Mouse (Mus musculus) lung, postnatal 0 days (tissue): ENCODE results near the gene Cab39l.

Source experiments
- CTCF ChIP-seq: IDR thresholded peaks from 2 replicates; pipeline ENCODE4 v1.5.1; 2016; ENCODE audit warnings: antibody characterized with exemption, mild to moderate bottlenecking
- EP300 ChIP-seq: IDR thresholded peaks from 2 replicates; pipeline ENCODE4 v1.6.1; 2016; ENCODE audit warnings: antibody characterized with exemption, mild to moderate bottlenecking, control low read depth

DNA sequence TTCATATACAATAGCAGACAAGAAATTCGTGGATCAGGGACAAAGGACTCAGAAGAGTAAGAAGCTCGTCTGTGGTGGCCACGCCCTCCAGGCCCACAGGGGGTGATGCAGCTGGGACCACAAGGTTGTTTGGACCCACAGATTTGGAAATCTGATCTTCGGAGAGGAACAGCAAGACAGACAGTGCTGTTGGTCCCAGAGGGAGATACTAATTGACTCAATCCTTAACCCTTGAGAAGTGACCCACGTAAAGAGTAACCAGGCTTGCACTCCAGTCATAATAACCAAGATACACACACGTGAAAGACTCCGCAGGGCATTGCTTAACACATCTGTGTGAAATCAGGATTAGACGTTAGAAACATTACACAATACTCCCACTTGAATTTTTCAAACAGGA is 151.1 kb downstream of the Cab39l start:
- TF ChIP-seq EP300 = peak; percentile 22; the same call in 1 of the 2 replicates
- no peak for TF ChIP-seq CTCF
